Comparison of ENCODE assay signal across 12 mouse cellular contexts in genomic region chr16:24183216-24183615, GRCm38 (mm10).
DNase-seq lines count a peak whose midpoint lies in the region; ATAC-seq and TF ChIP-seq lines count a peak whose summit lies in the region.
"Had no signal": no experiment of that assay in that cellular context is flagged by ENCODE, and none has a peak within 500 bp of the region (broad histone marks: within the 10 kb centered on the region; RNA-seq: fewer than 3 reads in every experiment).

No protein-coding gene starts in this region.

- H3K36me3 ChIP-seq in heart, postnatal 0 days (replicated peaks; ENCODE audit: control insufficient read depth, insufficient read depth, low read length) = no peaks in the 10 kb centered on the region
- H3K36me3 ChIP-seq in hindbrain, embryonic 10.5 days = no peaks in the 10 kb centered on the region
- H3K36me3 ChIP-seq in forebrain, embryonic 15.5 days = no peaks in the 10 kb centered on the region
- H3K36me3 ChIP-seq: limb, embryonic 12.5 days had no signal

- 0 out of 2 replicates have a peak, but pooled peaks have one; percentile 55 for TF ChIP-seq EP300 in heart, postnatal 0 days (IDR thresholded peaks at IDR 0.05; ENCODE audit: low read depth)

- no peak overlapping the region for H3K4me3 ChIP-seq in heart, postnatal 0 days (ENCODE audit: low read depth, low read length)
- H3K4me3 ChIP-seq in hindbrain, embryonic 10.5 days = no peak overlapping the region
- H3K4me3 ChIP-seq in forebrain, embryonic 15.5 days = no peak overlapping the region
- H3K4me3 ChIP-seq: erythroblast, embryonic 14.5 days; layer of hippocampus, adult 2 months; limb, embryonic 12.5 days had no signal

- no peaks in the 10 kb centered on the region for H3K9me3 ChIP-seq in heart, postnatal 0 days (replicated peaks; ENCODE audit: control insufficient read depth, low read length)
- no peaks in the 10 kb centered on the region for H3K9me3 ChIP-seq in hindbrain, embryonic 10.5 days
- H3K9me3 ChIP-seq in forebrain, embryonic 15.5 days = no peaks in the 10 kb centered on the region
- H3K9me3 ChIP-seq: limb, embryonic 12.5 days had no signal

- TF ChIP-seq CTCF in heart, postnatal 0 days (IDR thresholded peaks at IDR 0.05; ENCODE audit: low read depth) = no peak

- no peak overlapping the region for H3K9ac ChIP-seq in heart, postnatal 0 days (replicated peaks; ENCODE audit: low read depth, low read length)
- no peak overlapping the region for H3K9ac ChIP-seq in forebrain, embryonic 15.5 days (replicated peaks)
- H3K9ac ChIP-seq: limb, embryonic 12.5 days had no signal

- WGBS in heart, postnatal 0 days = 28% methylated on average over 3 of the region's 3 CpGs
- WGBS in hindbrain, embryonic 10.5 days = 74% methylated on average over 3 of the region's 3 CpGs
- 74% methylated on average over 3 of the region's 3 CpGs for WGBS in forebrain, embryonic 15.5 days

- H3K27ac ChIP-seq in heart, postnatal 0 days (ENCODE audit: low read depth) = peak overlapping the region; percentile 74
- H3K27ac ChIP-seq in hindbrain, embryonic 10.5 days = no peak overlapping the region
- H3K27ac ChIP-seq in forebrain, embryonic 15.5 days (replicated peaks) = no peak overlapping the region
- H3K27ac ChIP-seq: layer of hippocampus, adult 2 months; limb, embryonic 12.5 days had no signal

- peaks cover 32% of the 10 kb centered on the region for H3K4me1 ChIP-seq in heart, postnatal 0 days (ENCODE audit: control insufficient read depth, insufficient read depth)
- H3K4me1 ChIP-seq in hindbrain, embryonic 10.5 days (replicated peaks) = peaks cover 17% of the 10 kb centered on the region
- H3K4me1 ChIP-seq in forebrain, embryonic 15.5 days = no peaks in the 10 kb centered on the region
- H3K4me1 ChIP-seq: limb, embryonic 12.5 days had no signal

- H3K4me2 ChIP-seq in heart, postnatal 0 days (ENCODE audit: low read depth, low read length) = no peak overlapping the region
- H3K4me2 ChIP-seq in forebrain, embryonic 15.5 days (replicated peaks) = no peak overlapping the region
- H3K4me2 ChIP-seq: limb, embryonic 12.5 days had no signal

- peak; percentile 15 to 39 for DNase-seq in kidney, postnatal 25 days
- DNase-seq in kidney, adult 8-10 months = no peak
- peak; percentile 47 to 71 for DNase-seq in gastrocnemius, adult 8-10 months (ENCODE audit: low spot score in 2 of 2)
- DNase-seq in heart, postnatal 0 days (ENCODE audit: low spot score) = peak; percentile 84
- DNase-seq in lung, postnatal 4 days = peak; percentile 66 to 82
- DNase-seq in hindbrain, embryonic 10.5 days (ENCODE audit: low spot score) = no peak
- DNase-seq: cerebellum, postnatal 10 days had no signal

- ATAC-seq in heart, postnatal 0 days (ENCODE audit: insufficient read depth, low read depth) = peak; percentile 90
- no peak for ATAC-seq in megakaryocyte progenitor cell, adult 5-6 weeks (replicated peaks; ENCODE audit: poor library complexity)
- ATAC-seq in forebrain, embryonic 15.5 days (replicated peaks) = no peak

- H3K27me3 ChIP-seq in heart, postnatal 0 days (ENCODE audit: control insufficient read depth, insufficient read depth, low read length) = no peaks in the 10 kb centered on the region
- no peaks in the 10 kb centered on the region for H3K27me3 ChIP-seq in hindbrain, embryonic 10.5 days (ENCODE audit: insufficient read depth, poor library complexity, severe bottlenecking)
- H3K27me3 ChIP-seq in forebrain, embryonic 15.5 days = no peaks in the 10 kb centered on the region
- H3K27me3 ChIP-seq: limb, embryonic 12.5 days had no signal

Comparison
In these comparisons a context has a peak if more than half of its experiments do, and no peak if none do; other contexts are left out.
1. DNase-seq: peak in kidney, postnatal 25 days (2 of 2), gastrocnemius, adult 8-10 months (2 of 2), heart, postnatal 0 days (single experiment) and lung, postnatal 4 days (2 of 2); none in kidney, adult 8-10 months (0 of 2) and hindbrain, embryonic 10.5 days (single experiment).